In the genomic region with DNA sequence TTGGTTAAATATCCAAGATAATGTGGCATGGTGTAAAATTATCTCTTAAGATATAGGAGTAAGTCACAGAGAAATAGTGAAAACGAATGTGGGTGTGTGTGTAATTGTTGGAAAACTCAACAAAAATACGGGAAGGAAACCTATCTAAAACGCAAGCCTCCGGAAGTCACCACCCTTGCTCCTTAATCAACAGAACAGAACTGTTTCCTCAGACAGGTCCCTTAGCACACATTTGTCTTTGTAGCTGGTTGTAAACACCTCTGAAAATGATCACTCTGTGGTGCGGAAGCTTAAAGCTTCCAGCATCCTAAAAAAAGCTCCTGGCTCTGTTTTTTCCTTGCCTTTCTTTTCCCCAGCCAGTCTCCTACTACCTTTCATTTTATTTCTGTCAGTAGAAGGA, we compare ENCODE assay signal across 16 mouse cellular contexts. TPM values are rescaled to one million over a fixed set of nuclear protein-coding genes. Genes with fewer than 3 reads are reported as not detected.
A peak's percentile ranks its signal among the peaks of the same experiment; 100 is the strongest.
DNase-seq lines count a peak whose midpoint lies in the region; ATAC-seq lines count a peak whose summit lies in the region.
"Had no signal": no experiment of that assay in that cellular context is flagged by ENCODE, and none has a peak within 500 bp of the region (broad histone marks: within the 10 kb centered on the region; RNA-seq: fewer than 3 reads in every experiment).

No protein-coding gene starts in this region.

- H3K4me2 ChIP-seq in lung, embryonic 16.5 days (ENCODE audit: low read depth, low read length): no peak overlapping the region
- H3K4me2 ChIP-seq in heart, embryonic 14.5 days (ENCODE audit: low read length): no peak overlapping the region
- H3K4me2 ChIP-seq: hindbrain, embryonic 12.5 days; liver, embryonic 12.5 days; neural tube, embryonic 13.5 days had no signal

- no peaks in the 10 kb centered on the region for H3K4me1 ChIP-seq in lung, embryonic 16.5 days (replicated peaks; ENCODE audit: control insufficient read depth, insufficient read depth, low read length)
- H3K4me1 ChIP-seq in heart, embryonic 14.5 days (ENCODE audit: control insufficient read depth in 2 of 2, insufficient read depth in 2 of 2, low read length in 2 of 2): peaks cover 6 to 8% of the 10 kb centered on the region in 2 experiments; a peak in 3 of 4 replicates
- H3K4me1 ChIP-seq in forebrain, embryonic 10.5 days: no peaks in the 10 kb centered on the region
- H3K4me1 ChIP-seq: hindbrain, embryonic 12.5 days; liver, embryonic 12.5 days had no signal

- H3K36me3 ChIP-seq in lung, embryonic 16.5 days (ENCODE audit: control insufficient read depth, insufficient read depth, low read length): no peaks in the 10 kb centered on the region
- no peaks in the 10 kb centered on the region for H3K36me3 ChIP-seq in heart, embryonic 14.5 days (ENCODE audit: control insufficient read depth, insufficient read depth, low read length)
- peaks cover 34% of the 10 kb centered on the region for H3K36me3 ChIP-seq in forebrain, embryonic 10.5 days (replicated peaks)
- H3K36me3 ChIP-seq: liver, embryonic 12.5 days had no signal

- no peak overlapping the region for H3K27ac ChIP-seq in lung, embryonic 16.5 days (ENCODE audit: low read length)
- no peak overlapping the region for H3K27ac ChIP-seq in heart, embryonic 14.5 days (replicated peaks in 1 of 2; ENCODE audit: control insufficient read depth in 1 of 2, insufficient read depth in 1 of 2, low read depth in 2 of 2, low read length in 2 of 2)
- H3K27ac ChIP-seq in forebrain, embryonic 10.5 days: no peak overlapping the region
- H3K27ac ChIP-seq: hindbrain, embryonic 12.5 days; liver, embryonic 12.5 days; neural tube, embryonic 13.5 days had no signal

- H3K9ac ChIP-seq in lung, embryonic 16.5 days (ENCODE audit: low read length): no peak overlapping the region
- H3K9ac ChIP-seq in heart, embryonic 14.5 days (ENCODE audit: low read length): no peak overlapping the region
- H3K9ac ChIP-seq: hindbrain, embryonic 12.5 days; liver, embryonic 12.5 days; neural tube, embryonic 13.5 days had no signal

- no peak overlapping the region for H3K4me3 ChIP-seq in lung, embryonic 16.5 days (ENCODE audit: low read length)
- H3K4me3 ChIP-seq in heart, embryonic 14.5 days (ENCODE audit: control insufficient read depth in 1 of 2, insufficient read depth in 1 of 2, low read depth in 1 of 2, low read length in 2 of 2): no peak overlapping the region
- no peak overlapping the region for H3K4me3 ChIP-seq in forebrain, embryonic 10.5 days
- H3K4me3 ChIP-seq: hindbrain, embryonic 12.5 days; liver, embryonic 12.5 days; neural tube, embryonic 13.5 days had no signal

- 61% methylated on average over 5 of the region's 5 CpGs for WGBS in lung, embryonic 16.5 days
- WGBS in heart, embryonic 14.5 days: 62% methylated on average over 5 of the region's 5 CpGs
- 89% methylated on average over 5 of the region's 5 CpGs for WGBS in forebrain, embryonic 10.5 days

- H3K27me3 ChIP-seq in lung, embryonic 16.5 days (ENCODE audit: control insufficient read depth, insufficient read depth, low read depth, low read length): no peaks in the 10 kb centered on the region
- H3K27me3 ChIP-seq in heart, embryonic 14.5 days (ENCODE audit: control insufficient read depth, insufficient read depth, low read length): no peaks in the 10 kb centered on the region
- H3K27me3 ChIP-seq in forebrain, embryonic 10.5 days (ENCODE audit: poor library complexity, severe bottlenecking): no peaks in the 10 kb centered on the region
- H3K27me3 ChIP-seq: hindbrain, embryonic 12.5 days; liver, embryonic 12.5 days; neural tube, embryonic 13.5 days had no signal

- no peaks in the 10 kb centered on the region for H3K9me3 ChIP-seq in lung, embryonic 16.5 days (ENCODE audit: control insufficient read depth, low read length)
- H3K9me3 ChIP-seq in heart, embryonic 14.5 days (ENCODE audit: control insufficient read depth, low read length): 0 out of 2 replicates have a peak, but pooled peaks cover 4% of the 10 kb centered on the region
- no peaks in the 10 kb centered on the region for H3K9me3 ChIP-seq in forebrain, embryonic 10.5 days
- H3K9me3 ChIP-seq: hindbrain, embryonic 12.5 days; liver, embryonic 12.5 days; neural tube, embryonic 13.5 days had no signal

- peak; percentile 49 for ATAC-seq in lung, embryonic 16.5 days (ENCODE audit: low read depth)
- peak; percentile 59; the same call in 1 of the 2 replicates for ATAC-seq in heart, embryonic 14.5 days (ENCODE audit: insufficient number of reproducible peaks, insufficient read depth, low FRiP score, low read depth)
- ATAC-seq: activated CD4-positive, CD25-positive, alpha-beta regulatory T cell, adult 4 months; CD4-positive, CD25-positive, alpha-beta regulatory T cell, adult 4 months; liver, embryonic 12.5 days had no signal

- peak; percentile 28 for DNase-seq in kidney, adult 11 months
- no peak for DNase-seq in kidney, adult 18-20 months
- DNase-seq in lung, postnatal 14 days: no peak
- peak; percentile 26 to 48 for DNase-seq in kidney, postnatal 25 days
- DNase-seq in Muller cell, postnatal 12 days (ENCODE audit: inconsistent ontology term): no peak
- no peak for DNase-seq in forebrain, embryonic 10.5 days (ENCODE audit: extremely low spot score, low spot score)
- DNase-seq: cerebellum, postnatal 14 days; gastrocnemius, postnatal 36 days; left cerebral cortex, postnatal 4 days had no signal

RNA-seq across cellular contexts. Expression of gene Gabpa, which starts 29.9 kb away (rescaled TPM):
- 38.5 and 39.4 TPM in 2 replicates for polyA plus RNA-seq in lung, embryonic 16.5 days (2015; fragmentation: Nextera tagmentation; extraction: Ambion mirVana)
- 37.2 and 38.6 TPM in 2 replicates for polyA plus RNA-seq in heart, embryonic 14.5 days (2014; fragmentation: Nextera tagmentation; extraction: Ambion mirVana)
- polyA plus RNA-seq in forebrain, embryonic 10.5 days (2016; fragmentation: Nextera tagmentation; extraction: Ambion mirVana): 39.2 and 42.7 TPM in 2 replicates

RNA-seq across cellular contexts. Expression of gene Atp5j, which starts 30.6 kb away (rescaled TPM):
- 874 and 916 TPM in 2 replicates for polyA plus RNA-seq in lung, embryonic 16.5 days (2015; fragmentation: Nextera tagmentation; extraction: Ambion mirVana)
- 1,923 and 2,054 TPM in 2 replicates for polyA plus RNA-seq in heart, embryonic 14.5 days (2014; fragmentation: Nextera tagmentation; extraction: Ambion mirVana)
- 813 and 826 TPM in 2 replicates for polyA plus RNA-seq in forebrain, embryonic 10.5 days (2016; fragmentation: Nextera tagmentation; extraction: Ambion mirVana)

RNA-seq across cellular contexts. Expression of gene Jam2, which starts 30.9 kb away (rescaled TPM):
- polyA plus RNA-seq in lung, embryonic 16.5 days (2015; fragmentation: Nextera tagmentation; extraction: Ambion mirVana): 14.6 and 15.2 TPM in 2 replicates
- polyA plus RNA-seq in heart, embryonic 14.5 days (2014; fragmentation: Nextera tagmentation; extraction: Ambion mirVana): 10.3 and 10.8 TPM in 2 replicates
- polyA plus RNA-seq in forebrain, embryonic 10.5 days (2016; fragmentation: Nextera tagmentation; extraction: Ambion mirVana): 29.5 and 30.1 TPM in 2 replicates
- polyA plus RNA-seq: activated CD4-positive, CD25-positive, alpha-beta regulatory T cell, adult 4 months had no signal

Comparison
In these comparisons a context has a peak if more than half of its experiments do, and no peak if none do; other contexts are left out.
1. DNase-seq: peak in kidney, adult 11 months (single experiment) and kidney, postnatal 25 days (2 of 2); none in kidney, adult 18-20 months (single experiment), lung, postnatal 14 days (single experiment), Muller cell, postnatal 12 days (single experiment) and forebrain, embryonic 10.5 days (single experiment).